Mouse (Mus musculus) erythroblast, embryonic 14.5 days (primary cell): ENCODE data around the gene Shisal1. TPM values are rescaled to one million over a fixed set of nuclear protein-coding genes. Genes with fewer than 3 reads are reported as not detected.

Experiments
- H3K27me3 ChIP-seq: 2 replicates; pipeline ENCODE4 v1.6.1; 2012; ENCODE audit warnings: inconsistent platforms; ENCODE audit not compliant: control insufficient read depth
- H3K36me3 ChIP-seq: 2 replicates; pipeline ENCODE4 v1.6.1; 2012; ENCODE audit warnings: mild to moderate bottlenecking, inconsistent platforms; ENCODE audit not compliant: control insufficient read depth
- H3K4me1 ChIP-seq: 2 replicates; pipeline ENCODE4 v1.6.1; 2012; ENCODE audit warnings: inconsistent platforms; ENCODE audit not compliant: control insufficient read depth
- H3K4me3 ChIP-seq: replicated peaks from 2 replicates; pipeline ENCODE3; 2012; ENCODE audit warnings: moderate library complexity, mild to moderate bottlenecking, inconsistent platforms
- H3K9me3 ChIP-seq: 2 replicates; pipeline ENCODE4 v1.6.1; 2012; ENCODE audit warnings: low read length, inconsistent platforms, mixed read lengths; ENCODE audit not compliant: control insufficient read depth
- GATA1 ChIP-seq: IDR thresholded peaks from 2 replicates; pipeline ENCODE4 v1.6.1; 2012; ENCODE audit warnings: low read length, inconsistent platforms, mixed read lengths
- TAL1 ChIP-seq: IDR thresholded peaks from 3 replicates; pipeline ENCODE4 v1.6.1; 2012; ENCODE audit warnings: low read length, inconsistent platforms, mixed read lengths
- polyA plus RNA-seq: library from polyadenylated mRNA; stranded (reverse); fragments of >175 nt; gene quantifications from 2 replicates; pipeline ENCODE4 v1.2.3, GENCODE M21; 2012

Shisal1 gene
- polyA plus RNA-seq, 1 experiment = not detected

GRCm38 (mm10) chr15:84433586-84434185 lies 13.2 kb downstream of the Shisal1 start:
- no peaks in the 10 kb centered on the region for H3K4me1 ChIP-seq
- H3K9me3 ChIP-seq = no peaks in the 10 kb centered on the region
- no peaks in the 10 kb centered on the region for H3K36me3 ChIP-seq
- TF ChIP-seq GATA1 (no peak), TAL1 (no peak)
- no peak overlapping the region for H3K4me3 ChIP-seq
- H3K27me3 ChIP-seq = no peaks in the 10 kb centered on the region

GRCm38 (mm10) chr15:84430482-84430881 lies 16.4 kb downstream of the Shisal1 start:
- H3K4me3 ChIP-seq = no peak overlapping the region
- H3K9me3 ChIP-seq = no peaks in the 10 kb centered on the region
- no peaks in the 10 kb centered on the region for H3K4me1 ChIP-seq
- H3K27me3 ChIP-seq = no peaks in the 10 kb centered on the region; the same call in 1 of the 2 replicates
- H3K36me3 ChIP-seq = no peaks in the 10 kb centered on the region
- TF ChIP-seq TAL1 (no peak), GATA1 (no peak)

GRCm38 (mm10) chr15:84427624-84428023 lies 19.3 kb downstream of the Shisal1 start:
- Histone ChIP-seq H3K9me3 (no peaks in the 10 kb centered on the region), H3K4me1 (no peaks in the 10 kb centered on the region), H3K36me3 (no peaks in the 10 kb centered on the region), H3K4me3 (no peak overlapping the region), H3K27me3 (no peaks in the 10 kb centered on the region; the same call in 1 of the 2 replicates)
- no peak for TF ChIP-seq TAL1
- no peak for TF ChIP-seq GATA1

GRCm38 (mm10) chr15:84425733-84426132 lies 21.2 kb downstream of the Shisal1 start:
- Histone ChIP-seq H3K36me3 (no peaks in the 10 kb centered on the region), H3K9me3 (no peaks in the 10 kb centered on the region), H3K4me3 (no peak overlapping the region), H3K4me1 (no peaks in the 10 kb centered on the region), H3K27me3 (no peaks in the 10 kb centered on the region; the same call in 1 of the 2 replicates)
- TF ChIP-seq TAL1 = no peak
- TF ChIP-seq GATA1 = no peak

GRCm38 (mm10) chr15:84423781-84424180 lies 23.1 kb downstream of the Shisal1 start:
- H3K9me3 ChIP-seq = no peaks in the 10 kb centered on the region
- no peaks in the 10 kb centered on the region for H3K4me1 ChIP-seq
- no peaks in the 10 kb centered on the region; the same call in 1 of the 2 replicates for H3K27me3 ChIP-seq
- no peaks in the 10 kb centered on the region for H3K36me3 ChIP-seq
- no peak for TF ChIP-seq TAL1
- no peak for TF ChIP-seq GATA1
- no peak overlapping the region for H3K4me3 ChIP-seq

- TF ChIP-seq TAL1 (no peak), GATA1 (no peak)
- Histone ChIP-seq H3K9me3 (no peaks in the 10 kb centered on the region), H3K4me3 (no peak overlapping the region), H3K36me3 (no peaks in the 10 kb centered on the region), H3K27me3 (no peaks in the 10 kb centered on the region), H3K4me1 (no peaks in the 10 kb centered on the region)
These were observed 28.7 kb downstream of the Shisal1 start for GRCm38 (mm10) chr15:84418266-84418610.

- TF ChIP-seq GATA1 (no peak), TAL1 (no peak)
- no peaks in the 10 kb centered on the region for H3K27me3 ChIP-seq
- H3K36me3 ChIP-seq = no peaks in the 10 kb centered on the region
- no peak overlapping the region for H3K4me3 ChIP-seq
- no peaks in the 10 kb centered on the region for H3K9me3 ChIP-seq
- H3K4me1 ChIP-seq = no peaks in the 10 kb centered on the region
These were observed 29.2 kb downstream of the Shisal1 start for GRCm38 (mm10) chr15:84417592-84418265.

GRCm38 (mm10) chr15:84417017-84417416 lies 29.9 kb downstream of the Shisal1 start:
- TF ChIP-seq GATA1 (no peak), TAL1 (no peak)
- H3K4me1 ChIP-seq = peaks cover 6% of the 10 kb centered on the region
- H3K27me3 ChIP-seq = no peaks in the 10 kb centered on the region

GRCm38 (mm10) chr15:84414040-84414848 lies 32.7 kb downstream of the Shisal1 start:
- Histone ChIP-seq H3K9me3 (no peaks in the 10 kb centered on the region), H3K4me1 (peaks cover 6% of the 10 kb centered on the region), H3K36me3 (no peaks in the 10 kb centered on the region), H3K27me3 (no peaks in the 10 kb centered on the region), H3K4me3 (no peak overlapping the region)
- TF ChIP-seq GATA1 = no peak
- TF ChIP-seq TAL1 = no peak

More at GRCm38 (mm10) chr15:84417017-84417416, 29.9 kb downstream of the Shisal1 start:
- no peak overlapping the region for H3K4me3 ChIP-seq
- no peaks in the 10 kb centered on the region for H3K36me3 ChIP-seq
- H3K9me3 ChIP-seq = no peaks in the 10 kb centered on the region
